Mouse (Mus musculus) bone marrow, adult 2 months (tissue): ENCODE measurements around the gene Fgfr2. TPM values are rescaled to one million over a fixed set of nuclear protein-coding genes. Genes with fewer than 3 reads are reported as not detected.

Experiments used
- H3K27ac ChIP-seq: fragments of 200-500 bp; 2 replicates; pipeline ENCODE4 v1.5.1; 2012; ENCODE audit warnings: low read depth, mild to moderate bottlenecking, control low read depth, inconsistent platforms, low read length; ENCODE audit not compliant: control insufficient read depth, poor library complexity, insufficient read depth
- H3K4me1 ChIP-seq: fragments of 200-500 bp; 2 replicates; pipeline ENCODE4 v1.6.1; 2011; ENCODE audit warnings: low read length; ENCODE audit not compliant: control insufficient read depth, insufficient read depth
- H3K4me3 ChIP-seq: fragments of 200-500 bp; replicated peaks from 2 replicates; pipeline ENCODE3; 2011; ENCODE audit warnings: mild to moderate bottlenecking, low read depth, low read length, control low read depth; ENCODE audit not compliant: control insufficient read depth
- CTCF ChIP-seq: fragments of 200-500 bp; IDR thresholded peaks from 2 replicates; pipeline ENCODE4 v1.5.1; 2011; ENCODE audit warnings: low read length, control low read depth; ENCODE audit not compliant: control insufficient read depth, insufficient read depth
- POLR2A ChIP-seq: fragments of 200-500 bp; IDR thresholded peaks from 2 replicates; pipeline ENCODE4 v1.6.1; 2011; ENCODE audit warnings: low read depth, mild to moderate bottlenecking, control low read depth, low read length, borderline replicate concordance; ENCODE audit not compliant: control insufficient read depth
- WGBS: fragments of 180-500 bp; shearing (Covaris S2); methylation state at CpG from one replicate; pipeline ENCODE4 v1.1.7; 2018; 5-methylcytosine and 5-hydroxymethylcytosine counted together
- polyA plus RNA-seq: library from polyadenylated mRNA; stranded (reverse); fragments of >200 nt; gene quantifications from 2 replicates; pipeline ENCODE4 v1.2.4, GENCODE M21; 2011; ENCODE audit warnings: low replicate concordance; ENCODE audit not compliant: missing spikeins, insufficient read depth, insufficient read length

Fgfr2 gene
- polyA plus RNA-seq, 1 experiment = 8.2 TPM

GRCm38 (mm10) chr7:130574211-130574991, 2548.7 kb downstream of the Fgfr2 start:
- Histone ChIP-seq H3K4me1 (no peaks in the 10 kb centered on the region), H3K27ac (no peak overlapping the region), H3K4me3 (no peak overlapping the region)
- 69% methylated on average over 13 of the region's 13 CpGs for WGBS
- TF ChIP-seq POLR2A (no peak), CTCF (no peak)

GRCm38 (mm10) chr7:130573746-130574145, 2549.4 kb downstream of the Fgfr2 start:
- no peaks in the 10 kb centered on the region for H3K4me1 ChIP-seq
- no peak for TF ChIP-seq CTCF
- TF ChIP-seq POLR2A = no peak
- WGBS = 89% methylated on average over 10 of the region's 10 CpGs

DNA sequence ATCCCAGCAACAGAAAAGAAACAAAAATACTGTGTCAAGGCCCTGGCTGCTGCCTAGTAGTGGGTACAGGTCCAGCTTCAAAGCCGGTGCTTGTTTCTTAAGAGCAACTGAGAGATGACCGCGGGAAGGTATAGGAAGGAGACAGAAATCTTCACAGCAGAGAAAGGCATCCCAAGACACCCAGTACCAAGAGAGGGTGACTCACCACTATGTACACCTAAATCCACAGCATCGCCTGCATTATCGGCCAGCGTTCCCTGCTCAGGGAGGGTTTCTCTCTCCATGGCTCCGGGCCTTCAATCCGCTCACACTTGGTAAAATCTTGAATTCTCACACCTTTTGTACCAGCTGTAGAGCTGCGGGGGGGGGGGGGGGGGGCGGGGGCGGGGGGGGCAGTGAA, 2550.3 kb downstream of the Fgfr2 start, which contains the start of gene Nsmce4a:
Nsmce4a (minus strand) TSS at position 298 of the 400 bp plus-strand sequence.
- no peak for TF ChIP-seq CTCF
- TF ChIP-seq POLR2A = no peak
- no peaks in the 10 kb centered on the region for H3K4me1 ChIP-seq
- 67% methylated on average over 11 of the region's 11 CpGs for WGBS
- no peak within 1 kb of the TSS for H3K4me3 ChIP-seq
- H3K27ac ChIP-seq = no peak within 1 kb of the TSS

More at GRCm38 (mm10) chr7:130573746-130574145, 2549.4 kb downstream of the Fgfr2 start:
- Histone ChIP-seq H3K4me3 (no peak overlapping the region), H3K27ac (no peak overlapping the region)

- Histone ChIP-seq H3K27ac (no peak overlapping the region), H3K4me3 (no peak overlapping the region), H3K4me1 (no peaks in the 10 kb centered on the region)
- no peak for TF ChIP-seq CTCF
- no peak for TF ChIP-seq POLR2A
- 81% methylated on average over 7 of the region's 7 CpGs for WGBS
These were observed 2552.7 kb downstream of the Fgfr2 start for GRCm38 (mm10) chr7:130570472-130570871.

- 81% methylated on average over 9 of the region's 9 CpGs for WGBS
- no peak for TF ChIP-seq CTCF
- no peak for TF ChIP-seq POLR2A
- no peak overlapping the region for H3K4me3 ChIP-seq
- no peak overlapping the region for H3K27ac ChIP-seq
- no peaks in the 10 kb centered on the region for H3K4me1 ChIP-seq
These were observed 2554.2 kb downstream of the Fgfr2 start for GRCm38 (mm10) chr7:130568783-130569436.

GRCm38 (mm10) chr7:130564596-130564995, 2558.6 kb downstream of the Fgfr2 start:
- no peaks in the 10 kb centered on the region for H3K4me1 ChIP-seq
- 45% methylated on average over 3 of the region's 3 CpGs for WGBS
- TF ChIP-seq CTCF (no peak), POLR2A (no peak)
- no peak overlapping the region for H3K27ac ChIP-seq
- no peak overlapping the region for H3K4me3 ChIP-seq

DNA sequence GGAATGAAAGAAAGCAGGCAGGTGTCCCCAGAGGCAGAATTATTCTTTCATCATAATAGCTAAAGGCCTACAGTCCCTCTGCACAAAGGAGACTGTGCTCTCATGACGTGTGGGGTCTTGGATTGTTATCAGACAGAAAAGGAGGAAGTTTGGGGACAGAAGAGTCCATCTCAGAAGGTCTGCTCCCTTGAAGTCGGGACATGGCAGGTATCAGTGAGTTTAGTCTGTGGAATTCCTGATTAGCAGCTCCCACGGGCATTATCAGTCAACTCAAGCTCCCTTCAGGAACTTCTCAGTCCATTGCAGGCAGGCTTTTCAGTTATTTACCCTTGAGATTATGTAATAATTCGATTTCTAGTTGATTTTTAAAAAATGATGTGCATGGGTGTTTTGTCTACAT, 2559.3 kb downstream of the Fgfr2 start:
- TF ChIP-seq POLR2A (no peak), CTCF (no peak)
- 46% methylated on average over 4 of the region's 4 CpGs for WGBS
- H3K4me1 ChIP-seq = no peaks in the 10 kb centered on the region
- H3K27ac ChIP-seq = no peak overlapping the region
- H3K4me3 ChIP-seq = no peak overlapping the region

- 90% methylated on average over 4 of the region's 4 CpGs for WGBS
- no peak overlapping the region for H3K27ac ChIP-seq
- H3K4me1 ChIP-seq = no peaks in the 10 kb centered on the region
- no peak overlapping the region for H3K4me3 ChIP-seq
- TF ChIP-seq POLR2A (no peak), CTCF (no peak)
These were observed 2559.9 kb downstream of the Fgfr2 start for GRCm38 (mm10) chr7:130563276-130563675.

DNA sequence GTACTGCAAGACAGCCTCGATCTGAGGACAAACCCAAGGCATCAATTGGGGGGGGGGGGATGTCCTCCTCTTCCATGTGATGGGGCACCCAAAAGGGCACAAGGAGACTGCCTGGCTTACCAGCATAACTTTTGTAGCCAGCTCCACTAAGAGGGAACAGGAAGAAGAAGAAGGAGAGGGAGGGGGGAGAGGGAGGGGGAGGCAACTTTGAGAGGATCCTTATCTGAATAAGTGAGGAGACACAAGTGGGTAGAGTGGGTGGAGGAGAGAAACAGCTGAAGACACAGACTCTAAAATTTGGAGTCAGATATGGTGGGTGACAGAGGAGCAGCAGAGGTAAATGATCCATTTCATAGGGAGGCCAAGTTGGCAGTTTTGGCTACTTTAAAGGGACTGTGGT, 2562.2 kb downstream of the Fgfr2 start:
- H3K4me1 ChIP-seq = no peaks in the 10 kb centered on the region
- TF ChIP-seq CTCF = no peak
- no peak for TF ChIP-seq POLR2A
- no peak overlapping the region for H3K27ac ChIP-seq
- 40% methylated on average over 1 of the region's 1 CpGs for WGBS
- no peak overlapping the region for H3K4me3 ChIP-seq
